Mouse (Mus musculus): ENCODE measurements around the gene Maml1.

DNA sequence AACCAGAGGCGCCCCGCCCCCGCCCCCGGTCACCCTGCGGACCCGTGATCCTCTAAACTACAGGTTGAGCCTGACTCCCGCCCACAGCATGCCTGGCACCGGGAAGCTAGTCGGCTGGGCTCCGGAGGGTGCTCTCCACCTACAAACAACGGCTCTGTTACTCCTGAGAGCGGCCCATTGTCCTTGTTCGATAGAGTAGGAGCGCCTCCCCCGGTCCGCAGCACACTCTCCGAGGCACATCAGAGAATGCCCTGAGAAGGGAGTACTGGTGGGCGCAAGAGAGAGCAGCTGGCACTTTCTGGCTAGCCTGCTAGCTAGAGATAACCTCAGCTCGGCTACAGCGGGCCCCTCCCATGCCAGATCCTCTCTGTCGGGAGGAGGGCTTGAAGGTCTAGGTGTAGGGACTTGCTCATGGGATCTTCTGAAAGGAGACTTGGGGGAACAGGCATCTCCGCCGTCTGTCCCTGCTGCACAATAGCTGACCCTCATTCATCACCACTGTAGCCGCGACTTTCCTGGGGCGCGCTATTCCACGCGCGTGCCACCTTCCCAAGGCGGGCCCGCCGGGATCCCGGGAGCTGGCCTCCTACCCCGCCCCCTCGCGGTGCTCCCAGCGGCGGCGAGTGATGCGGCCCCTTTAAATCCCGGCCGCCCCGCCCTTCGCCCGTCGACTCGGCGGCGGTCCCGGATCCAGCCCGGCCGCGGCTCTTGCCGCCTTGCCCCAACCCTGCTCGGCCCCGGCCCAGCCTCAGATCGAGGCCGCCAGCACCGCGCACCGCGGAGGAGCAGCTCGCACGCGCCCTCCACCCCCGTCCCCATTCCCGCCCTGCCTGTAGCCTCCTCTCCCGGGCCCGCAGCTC, 67.2 kb downstream of the Maml1 start:
- no peak for TF ChIP-seq CTCF (IDR thresholded peaks at IDR 0.05; ENCODE audit: extremely low read depth, insufficient read length, insufficient replicate concordance, low read depth, low read length)
- peak; percentile 60 for TF ChIP-seq POLR2A (IDR thresholded peaks at IDR 0.05; ENCODE audit: low read depth, low read length)

Data from small intestine, adult 2 months (tissue).